Mouse (Mus musculus): ENCODE data around the gene Cabp4. TPM values are rescaled to one million over a fixed set of nuclear protein-coding genes. Genes with fewer than 3 reads are reported as not detected.

The Cabp4 gene
- polyA plus RNA-seq, 1 experiment, result 2.2 TPM

DNA sequence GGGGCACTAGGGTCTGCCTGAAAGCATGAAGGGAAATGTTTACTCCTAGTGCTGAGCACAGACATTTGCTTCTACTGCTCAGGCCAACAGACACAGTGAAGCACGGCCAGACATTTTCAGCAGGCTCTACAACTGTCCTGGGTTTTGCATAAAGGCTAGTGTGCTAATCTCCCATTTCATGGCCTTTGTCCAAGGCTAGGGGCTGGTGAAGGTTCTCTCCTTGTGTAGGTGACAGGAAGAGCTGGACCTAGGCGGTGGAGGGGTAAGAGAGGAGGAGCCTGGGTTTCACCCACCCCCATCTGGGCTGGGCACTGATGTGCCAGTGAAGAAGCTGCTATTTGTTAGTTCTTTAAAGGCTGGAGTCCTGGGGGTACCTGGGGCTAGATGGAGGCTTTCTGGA, 20.9 kb upstream of the Cabp4 start:
- peaks cover 4% of the 10 kb centered on the region for H3K36me3 ChIP-seq (ENCODE audit: control insufficient read depth, insufficient read depth, low read length)
- H3K4me3 ChIP-seq (ENCODE audit: extremely low read depth, insufficient read depth, insufficient read length), result no peak overlapping the region
- WGBS, result 67% methylated on average over 2 of the region's 2 CpGs
- peaks cover 5% of the 10 kb centered on the region for H3K4me1 ChIP-seq (ENCODE audit: control insufficient read depth, insufficient read depth, insufficient read length)
- H3K27me3 ChIP-seq (ENCODE audit: control insufficient read depth, insufficient read depth, low read length), result no peaks in the 10 kb centered on the region
- 0 out of 2 replicates have a peak overlapping the region, but pooled peaks have one; percentile 8 for H3K27ac ChIP-seq (ENCODE audit: insufficient read depth, low read length)
- no peak for TF ChIP-seq CTCF (IDR thresholded peaks at IDR 0.05; ENCODE audit: extremely low read depth, insufficient read depth, insufficient read length, insufficient replicate concordance)
- no peak for TF ChIP-seq POLR2A (IDR thresholded peaks at IDR 0.05; ENCODE audit: low read depth, low read length)
- DNase-seq (ENCODE audit: low read depth in 1 of 2, low spot score in 2 of 2), result no peak

DNA sequence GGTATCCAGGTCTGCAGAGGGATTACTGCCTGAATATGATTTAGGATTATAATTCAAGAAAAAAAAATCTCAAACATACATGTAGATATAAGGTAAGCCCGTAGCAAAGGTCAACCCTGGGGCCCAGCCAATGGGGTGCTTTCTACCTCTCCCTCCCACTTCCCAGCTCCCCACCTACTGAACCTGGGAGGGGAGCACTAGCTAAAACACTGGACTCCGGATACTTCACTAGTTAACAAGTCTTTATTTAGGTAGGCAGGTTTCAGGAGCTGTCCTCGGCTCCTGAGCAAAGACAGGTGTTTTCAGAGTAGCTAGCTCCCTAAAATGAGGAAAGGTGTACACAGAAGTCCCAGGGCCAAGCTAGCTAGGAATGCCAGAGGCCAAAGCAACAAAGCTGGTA, 20.3 kb upstream of the Cabp4 start:
- WGBS, result 90% methylated on average over 3 of the region's 3 CpGs
- H3K27me3 ChIP-seq (ENCODE audit: control insufficient read depth, insufficient read depth, low read length), result no peaks in the 10 kb centered on the region
- no peak overlapping the region for H3K27ac ChIP-seq (ENCODE audit: insufficient read depth, low read length)

DNA sequence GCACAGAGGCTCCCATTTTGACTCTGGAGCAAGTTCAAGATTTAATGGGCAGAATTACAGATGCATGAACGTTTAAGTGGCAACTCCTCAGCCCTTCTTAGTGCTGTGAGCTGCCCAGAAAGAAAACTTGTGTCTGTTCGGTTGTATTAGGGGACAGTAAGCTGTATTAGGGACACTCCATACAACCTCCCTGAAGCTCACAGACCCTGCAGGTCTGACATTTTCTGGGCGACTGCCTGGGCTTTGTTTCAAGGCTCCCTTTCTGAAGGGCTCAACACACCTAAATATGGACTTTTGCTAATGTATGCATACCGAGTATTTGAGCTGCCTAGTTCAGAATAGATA, 19.7 kb upstream of the Cabp4 start:
- peak overlapping the region; percentile 34; the same call in 1 of the 2 replicates for H3K27ac ChIP-seq (ENCODE audit: insufficient read depth, low read length)
- 29% methylated on average over 4 of the region's 4 CpGs for WGBS
- TF ChIP-seq CTCF (IDR thresholded peaks at IDR 0.05; ENCODE audit: extremely low read depth, insufficient read depth, insufficient read length, insufficient replicate concordance), result no peak
- no peak for TF ChIP-seq POLR2A (IDR thresholded peaks at IDR 0.05; ENCODE audit: low read depth, low read length)

More for the DNA sequence above, 20.3 kb upstream of the Cabp4 start:
- no peak for DNase-seq (ENCODE audit: low read depth in 1 of 2, low spot score in 2 of 2)
- no peak overlapping the region for H3K4me3 ChIP-seq (ENCODE audit: extremely low read depth, insufficient read depth, insufficient read length)
- TF ChIP-seq POLR2A (IDR thresholded peaks at IDR 0.05; ENCODE audit: low read depth, low read length) (no peak), CTCF (IDR thresholded peaks at IDR 0.05; ENCODE audit: extremely low read depth, insufficient read depth, insufficient read length, insufficient replicate concordance) (no peak)
- peaks cover 4% of the 10 kb centered on the region for H3K36me3 ChIP-seq (ENCODE audit: control insufficient read depth, insufficient read depth, low read length)
- H3K4me1 ChIP-seq (ENCODE audit: control insufficient read depth, insufficient read depth, insufficient read length), result peaks cover 4% of the 10 kb centered on the region; the same call in 1 of the 2 replicates

DNA sequence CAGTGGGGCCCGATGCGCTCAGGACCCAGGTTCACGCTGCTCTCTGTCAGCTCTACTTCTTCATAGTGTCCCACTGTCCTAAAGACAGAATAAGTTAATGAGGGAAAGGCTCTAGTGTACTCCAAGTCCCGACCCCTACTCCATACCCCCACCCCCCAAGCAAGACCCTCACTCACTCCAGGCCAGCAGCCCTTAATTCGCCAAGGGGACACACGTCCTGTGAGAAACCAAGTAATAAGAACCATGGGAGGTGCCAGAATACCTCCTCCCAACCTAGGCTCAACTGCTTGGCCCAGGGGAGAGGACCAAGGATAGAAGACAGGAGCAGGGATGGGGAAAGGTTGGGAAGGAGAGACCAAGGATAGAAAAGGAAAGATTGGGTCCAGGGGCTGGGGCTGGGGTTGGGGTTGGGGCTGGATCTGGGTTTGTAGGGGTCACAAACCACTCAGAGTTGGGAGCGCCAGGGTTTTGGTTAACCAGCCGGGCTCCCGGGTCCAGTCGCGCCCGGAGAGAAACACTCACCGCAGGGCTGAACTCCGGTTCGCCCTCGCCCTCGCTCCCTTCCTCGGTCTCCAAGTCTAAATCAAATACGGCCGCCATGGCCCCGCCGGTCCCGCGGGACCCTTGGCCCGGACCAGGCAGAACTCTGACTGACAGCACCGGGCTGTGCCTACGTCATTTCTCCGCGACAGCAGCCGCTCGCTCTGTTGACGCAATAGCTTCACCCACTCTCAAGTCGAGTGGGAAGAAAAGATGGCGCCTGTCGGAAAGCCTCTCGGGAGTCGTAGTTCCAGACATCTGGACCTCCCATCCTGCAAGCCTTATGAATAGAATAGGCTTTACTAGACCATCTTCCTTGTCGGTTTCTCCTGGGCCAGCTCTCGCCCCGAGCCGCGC, 19.1 kb upstream of the Cabp4 start, which contains the start of gene Rps6kb2:
Gene Rps6kb2, minus strand, starts transcription at position 709 of the 897 bp plus-strand sequence.
- Histone ChIP-seq H3K27me3 (ENCODE audit: control insufficient read depth, insufficient read depth, low read length) (no peaks in the 10 kb centered on the region), H3K27ac (ENCODE audit: insufficient read depth, low read length) (peak within 1 kb of the TSS; percentile 34; the same call in 1 of the 2 replicates), H3K4me1 (ENCODE audit: control insufficient read depth, insufficient read depth, insufficient read length) (peaks cover 4% of the 10 kb centered on the region; the same call in 1 of the 2 replicates), H3K4me3 (ENCODE audit: extremely low read depth, insufficient read depth, insufficient read length) (peak within 1 kb of the TSS; percentile 74), H3K36me3 (ENCODE audit: control insufficient read depth, insufficient read depth, low read length) (peaks cover 7% of the 10 kb centered on the region)
- peak; percentile 86 to 94 for DNase-seq (ENCODE audit: low read depth in 1 of 2, low spot score in 2 of 2)
- WGBS, result 8% methylated on average over 42 of the region's 42 CpGs
- TF ChIP-seq CTCF (IDR thresholded peaks at IDR 0.05; ENCODE audit: extremely low read depth, insufficient read depth, insufficient read length, insufficient replicate concordance) (no peak), POLR2A (IDR thresholded peaks at IDR 0.05; ENCODE audit: low read depth, low read length) (peak; percentile 13; the same call in 1 of the 2 replicates)

More for the DNA sequence above, 19.7 kb upstream of the Cabp4 start:
- peaks cover 7% of the 10 kb centered on the region for H3K36me3 ChIP-seq (ENCODE audit: control insufficient read depth, insufficient read depth, low read length)
- peak overlapping the region; percentile 74 for H3K4me3 ChIP-seq (ENCODE audit: extremely low read depth, insufficient read depth, insufficient read length)
- no peak for DNase-seq (ENCODE audit: low read depth in 1 of 2, low spot score in 2 of 2)
- H3K27me3 ChIP-seq (ENCODE audit: control insufficient read depth, insufficient read depth, low read length), result no peaks in the 10 kb centered on the region
- peaks cover 4% of the 10 kb centered on the region; the same call in 1 of the 2 replicates for H3K4me1 ChIP-seq (ENCODE audit: control insufficient read depth, insufficient read depth, insufficient read length)

DNA sequence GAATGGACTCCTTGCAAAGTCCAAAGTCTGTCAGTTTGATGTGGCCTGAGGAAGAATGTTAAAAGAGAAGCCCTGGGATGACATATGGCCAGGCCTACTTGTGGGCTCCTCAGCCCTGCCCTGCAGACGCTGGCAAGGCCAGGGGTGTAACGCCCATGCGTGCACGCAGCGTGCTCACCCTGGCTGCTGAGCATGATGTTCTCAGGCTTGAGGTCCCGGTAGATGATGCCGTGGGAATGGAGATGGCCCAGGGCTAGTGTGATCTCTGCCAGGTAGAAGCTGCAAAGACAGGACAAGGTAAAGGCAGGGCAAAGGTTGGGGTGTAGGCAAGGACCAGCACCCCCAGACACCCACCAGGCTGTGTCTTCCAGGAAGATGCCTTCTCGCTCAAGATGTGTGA, 15.2 kb upstream of the Cabp4 start:
- no peak for TF ChIP-seq POLR2A (IDR thresholded peaks at IDR 0.05; ENCODE audit: low read depth, low read length)
- no peak for TF ChIP-seq CTCF (IDR thresholded peaks at IDR 0.05; ENCODE audit: extremely low read depth, insufficient read depth, insufficient read length, insufficient replicate concordance)
- DNase-seq (ENCODE audit: low read depth in 1 of 2, low spot score in 2 of 2), result no peak

DNA sequence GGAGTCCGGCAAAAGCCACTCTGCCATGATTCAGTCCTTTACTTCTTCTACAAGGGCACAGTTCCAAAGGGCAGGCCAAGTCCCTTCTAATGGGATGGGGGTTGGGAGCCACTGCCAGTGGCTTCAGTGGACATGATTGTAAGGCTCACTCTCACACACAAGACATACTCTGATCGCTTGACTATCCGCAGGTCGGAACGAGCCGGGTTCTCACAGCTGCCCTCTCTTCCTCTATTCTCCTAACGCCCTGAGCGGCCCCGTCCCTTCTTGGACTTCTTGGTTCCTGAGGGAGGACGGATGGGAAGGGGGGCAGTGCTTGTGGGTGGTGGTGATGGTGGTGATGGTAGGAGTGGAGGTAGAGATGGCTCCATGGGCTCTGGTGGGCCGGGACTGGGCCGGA, 12.9 kb upstream of the Cabp4 start:
- H3K27me3 ChIP-seq (ENCODE audit: control insufficient read depth, insufficient read depth, low read length), result no peaks in the 10 kb centered on the region
- 87% methylated on average over 12 of the region's 12 CpGs for WGBS
- H3K36me3 ChIP-seq (ENCODE audit: control insufficient read depth, insufficient read depth, low read length), result peaks cover 36% of the 10 kb centered on the region
- no peak for TF ChIP-seq POLR2A (IDR thresholded peaks at IDR 0.05; ENCODE audit: low read depth, low read length)
- TF ChIP-seq CTCF (IDR thresholded peaks at IDR 0.05; ENCODE audit: extremely low read depth, insufficient read depth, insufficient read length, insufficient replicate concordance), result no peak
- no peak for DNase-seq (ENCODE audit: low read depth in 1 of 2, low spot score in 2 of 2)
- H3K4me3 ChIP-seq (ENCODE audit: extremely low read depth, insufficient read depth, insufficient read length), result no peak overlapping the region
- H3K27ac ChIP-seq (ENCODE audit: insufficient read depth, low read length), result no peak overlapping the region; the same call in 1 of the 2 replicates
- H3K4me1 ChIP-seq (ENCODE audit: control insufficient read depth, insufficient read depth, insufficient read length), result peaks cover 13% of the 10 kb centered on the region; the same call in 1 of the 2 replicates

More for the DNA sequence above, 15.2 kb upstream of the Cabp4 start:
- 94% methylated on average over 8 of the region's 8 CpGs for WGBS
- no peak overlapping the region for H3K4me3 ChIP-seq (ENCODE audit: extremely low read depth, insufficient read depth, insufficient read length)
- no peak overlapping the region for H3K27ac ChIP-seq (ENCODE audit: insufficient read depth, low read length)
- no peaks in the 10 kb centered on the region for H3K27me3 ChIP-seq (ENCODE audit: control insufficient read depth, insufficient read depth, low read length)
- peaks cover 12% of the 10 kb centered on the region; the same call in 1 of the 2 replicates for H3K4me1 ChIP-seq (ENCODE audit: control insufficient read depth, insufficient read depth, insufficient read length)
- H3K36me3 ChIP-seq (ENCODE audit: control insufficient read depth, insufficient read depth, low read length), result peaks cover 27% of the 10 kb centered on the region
